Mouse (Mus musculus) spleen, adult 2 months (tissue): ENCODE measurements around the gene Irf4.

Experiments
- CTCF ChIP-seq: fragments of 200-500 bp; IDR thresholded peaks from 2 replicates; pipeline ENCODE4 v1.5.1; 2011; ENCODE audit warnings: mild to moderate bottlenecking, inconsistent platforms; ENCODE audit not compliant: insufficient read depth, insufficient read length, insufficient replicate concordance; ENCODE audit errors: extremely low read depth
- POLR2A ChIP-seq: fragments of 200-500 bp; IDR thresholded peaks from 2 replicates; pipeline ENCODE4 v1.6.1; 2011; ENCODE audit warnings: low read depth, low read length, inconsistent platforms

GRCm38 (mm10) chr13:30782419-30782818 is 33.4 kb downstream of the Irf4 start:
- TF ChIP-seq CTCF: no peak
- TF ChIP-seq POLR2A: no peak
